Mouse (Mus musculus): ENCODE measurements around the gene Ap3b1. TPM values are rescaled to one million over a fixed set of nuclear protein-coding genes. Genes with fewer than 3 reads are reported as not detected.

The Ap3b1 gene
- total and polyA plus RNA-seq, 2 experiments, result 21.1 to 28.3 TPM

DNA sequence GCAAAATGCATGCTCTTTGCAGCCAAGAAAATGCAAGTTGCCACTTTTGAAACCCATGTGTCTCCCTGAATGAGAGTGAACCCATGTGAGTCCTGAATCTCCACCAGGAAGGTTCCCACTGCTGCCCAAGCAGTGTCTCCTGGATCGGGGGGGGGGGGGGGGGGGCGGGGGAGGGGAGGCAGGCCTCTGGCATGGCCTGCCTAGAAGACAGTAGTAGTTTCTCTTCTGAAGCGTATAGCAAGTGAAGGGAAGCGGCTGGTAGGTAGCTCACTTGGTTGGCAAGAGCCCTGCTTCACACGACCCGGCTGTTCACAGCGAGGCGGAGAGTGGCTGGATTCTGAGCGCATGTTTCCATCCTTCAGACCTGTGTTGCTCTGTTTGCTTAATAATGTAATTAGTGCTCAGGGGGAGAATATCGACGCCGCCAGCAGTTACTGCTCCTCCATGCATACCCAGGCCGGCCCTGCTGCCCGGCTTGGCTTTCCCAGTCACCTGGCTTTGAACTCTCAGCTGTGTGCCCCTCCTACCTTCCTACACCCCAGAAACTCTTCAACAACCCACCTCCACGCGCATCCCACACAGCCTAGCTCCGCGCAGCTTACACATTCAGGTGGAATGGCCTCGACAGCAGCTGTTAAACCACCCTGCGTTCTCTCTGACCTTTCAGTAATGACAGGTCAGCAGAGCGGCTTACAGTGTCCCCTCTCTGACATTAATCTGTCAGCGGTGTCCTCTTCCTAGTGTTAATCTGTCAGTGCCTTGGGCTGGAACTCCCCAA is 217.8 kb downstream of the Ap3b1 start:
- no peak for DNase-seq (ENCODE audit: extremely low read depth, low read depth, low spot score)
- Histone ChIP-seq H3K27me3 (ENCODE audit: control insufficient read depth, insufficient read depth, low read length) (no peaks in the 10 kb centered on the region), H3K79me2 (ENCODE audit: control insufficient read depth, insufficient read depth, low read length) (no peaks in the 10 kb centered on the region), H3K9ac (ENCODE audit: low read depth, low read length) (no peak overlapping the region), H3K36me3 (ENCODE audit: control insufficient read depth, insufficient read depth, low read length) (no peaks in the 10 kb centered on the region), H3K27ac (replicated peaks; ENCODE audit: insufficient read depth, low read depth, low read length) (no peak overlapping the region), H3K4me1 (ENCODE audit: control insufficient read depth, insufficient read depth, low read length) (no peaks in the 10 kb centered on the region), H3K4me3 (ENCODE audit: insufficient read depth, low read depth, low read length) (no peak overlapping the region)
- no peak for TF ChIP-seq POLR2A (IDR thresholded peaks at IDR 0.05; ENCODE audit: extremely low read depth, insufficient read depth, low read length)
- no peak for TF ChIP-seq CTCF (IDR thresholded peaks at IDR 0.05; ENCODE audit: low read depth, low read length)
- WGBS, result 70% methylated on average over 22 of the region's 22 CpGs

DNA sequence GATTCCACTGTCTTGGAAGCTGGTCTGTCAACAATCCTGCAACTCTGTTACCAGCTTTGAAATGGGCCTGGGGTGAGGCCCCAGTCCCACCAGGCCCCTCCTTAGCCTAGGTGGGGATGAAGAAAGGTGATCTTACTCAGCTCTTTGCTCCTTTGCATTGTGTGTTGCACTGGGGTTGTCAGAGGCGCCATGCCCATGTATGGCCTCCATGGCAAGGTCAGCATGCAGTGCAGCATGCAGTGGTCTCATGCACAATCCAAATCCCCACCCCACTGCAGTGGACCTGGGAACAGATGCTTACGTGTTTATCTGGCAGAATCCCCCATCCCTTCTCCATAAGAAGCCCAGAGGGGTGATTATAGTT is 218.4 kb downstream of the Ap3b1 start:
- no peaks in the 10 kb centered on the region for H3K27me3 ChIP-seq (ENCODE audit: control insufficient read depth, insufficient read depth, low read length)
- H3K27ac ChIP-seq (replicated peaks; ENCODE audit: insufficient read depth, low read depth, low read length), result no peak overlapping the region
- H3K4me1 ChIP-seq (ENCODE audit: control insufficient read depth, insufficient read depth, low read length), result no peaks in the 10 kb centered on the region
- H3K36me3 ChIP-seq (ENCODE audit: control insufficient read depth, insufficient read depth, low read length), result no peaks in the 10 kb centered on the region
- no peak overlapping the region for H3K4me3 ChIP-seq (ENCODE audit: insufficient read depth, low read depth, low read length)
- no peak overlapping the region for H3K9ac ChIP-seq (ENCODE audit: low read depth, low read length)
- WGBS, result 90% methylated on average over 2 of the region's 2 CpGs
- no peaks in the 10 kb centered on the region for H3K79me2 ChIP-seq (ENCODE audit: control insufficient read depth, insufficient read depth, low read length)
- TF ChIP-seq POLR2A (IDR thresholded peaks at IDR 0.05; ENCODE audit: extremely low read depth, insufficient read depth, low read length), result no peak
- no peak for TF ChIP-seq CTCF (IDR thresholded peaks at IDR 0.05; ENCODE audit: low read depth, low read length)
- no peak for DNase-seq (ENCODE audit: extremely low read depth, low read depth, low spot score)

- 10% methylated on average over 14 of the region's 14 CpGs for WGBS
- Histone ChIP-seq H3K4me3 (ENCODE audit: insufficient read depth, low read depth, low read length) (no peak overlapping the region), H3K4me1 (ENCODE audit: control insufficient read depth, insufficient read depth, low read length) (0 out of 2 replicates have a peak, but pooled peaks cover 2% of the 10 kb centered on the region), H3K36me3 (ENCODE audit: control insufficient read depth, insufficient read depth, low read length) (no peaks in the 10 kb centered on the region), H3K9ac (ENCODE audit: low read depth, low read length) (no peak overlapping the region), H3K27me3 (ENCODE audit: control insufficient read depth, insufficient read depth, low read length) (peaks cover 5% of the 10 kb centered on the region), H3K27ac (replicated peaks; ENCODE audit: insufficient read depth, low read depth, low read length) (no peak overlapping the region), H3K79me2 (ENCODE audit: control insufficient read depth, insufficient read depth, low read length) (no peaks in the 10 kb centered on the region)
- TF ChIP-seq CTCF (IDR thresholded peaks at IDR 0.05; ENCODE audit: low read depth, low read length) (no peak), POLR2A (IDR thresholded peaks at IDR 0.05; ENCODE audit: extremely low read depth, insufficient read depth, low read length) (no peak)
- no peak for DNase-seq (ENCODE audit: extremely low read depth, low read depth, low spot score)
These were observed 236.5 kb downstream of the Ap3b1 start for GRCm38 (mm10) chr13:94595289-94595688.

- Histone ChIP-seq H3K79me2 (ENCODE audit: control insufficient read depth, insufficient read depth, low read length) (no peaks in the 10 kb centered on the region), H3K27ac (replicated peaks; ENCODE audit: insufficient read depth, low read depth, low read length) (no peak overlapping the region), H3K9ac (ENCODE audit: low read depth, low read length) (no peak overlapping the region), H3K36me3 (ENCODE audit: control insufficient read depth, insufficient read depth, low read length) (no peaks in the 10 kb centered on the region), H3K4me1 (ENCODE audit: control insufficient read depth, insufficient read depth, low read length) (0 out of 2 replicates have a peak, but pooled peaks cover 2% of the 10 kb centered on the region), H3K4me3 (ENCODE audit: insufficient read depth, low read depth, low read length) (no peak overlapping the region), H3K27me3 (ENCODE audit: control insufficient read depth, insufficient read depth, low read length) (peaks cover 5% of the 10 kb centered on the region)
- DNase-seq (ENCODE audit: extremely low read depth, low read depth, low spot score), result no peak
- TF ChIP-seq CTCF (IDR thresholded peaks at IDR 0.05; ENCODE audit: low read depth, low read length), result no peak
- TF ChIP-seq POLR2A (IDR thresholded peaks at IDR 0.05; ENCODE audit: extremely low read depth, insufficient read depth, low read length), result no peak
- WGBS, result 3% methylated on average over 38 of the region's 38 CpGs
These were observed 237.1 kb downstream of the Ap3b1 start for GRCm38 (mm10) chr13:94595701-94596361.

DNA sequence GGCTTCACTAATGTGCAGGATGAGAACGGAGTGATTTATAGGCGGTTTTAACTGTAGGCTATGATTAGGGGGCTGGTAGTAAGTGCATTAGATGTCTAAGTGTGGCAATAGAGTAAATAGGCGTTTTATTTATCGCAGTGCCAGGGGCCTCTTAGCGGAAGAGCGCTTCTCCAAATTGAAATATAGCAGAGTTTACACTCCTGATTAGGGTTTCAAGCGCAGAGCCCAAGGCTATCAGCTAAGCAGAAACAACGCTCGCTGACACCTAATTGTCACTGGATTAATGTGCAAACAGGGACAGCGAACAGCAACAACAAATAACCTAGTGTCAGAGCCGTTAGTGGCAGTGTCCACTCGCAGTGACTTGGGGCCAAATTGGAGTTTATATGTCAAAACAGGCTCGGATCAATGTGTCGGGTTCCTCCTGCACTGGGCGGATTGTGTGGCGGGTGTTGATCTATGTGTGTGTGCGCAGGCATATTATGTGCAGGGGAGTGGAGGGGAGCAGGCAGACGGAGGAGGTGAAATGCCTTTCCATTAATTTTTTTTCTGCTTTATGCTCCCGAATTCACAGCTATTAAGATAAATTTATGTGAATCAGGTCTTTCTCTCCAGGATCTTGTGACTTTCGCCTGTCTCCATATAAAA is 237.8 kb downstream of the Ap3b1 start:
- no peak for TF ChIP-seq POLR2A (IDR thresholded peaks at IDR 0.05; ENCODE audit: extremely low read depth, insufficient read depth, low read length)
- no peak for TF ChIP-seq CTCF (IDR thresholded peaks at IDR 0.05; ENCODE audit: low read depth, low read length)
- Histone ChIP-seq H3K27ac (replicated peaks; ENCODE audit: insufficient read depth, low read depth, low read length) (no peak overlapping the region), H3K4me1 (ENCODE audit: control insufficient read depth, insufficient read depth, low read length) (0 out of 2 replicates have a peak, but pooled peaks cover 2% of the 10 kb centered on the region), H3K9ac (ENCODE audit: low read depth, low read length) (no peak overlapping the region), H3K27me3 (ENCODE audit: control insufficient read depth, insufficient read depth, low read length) (peaks cover 5% of the 10 kb centered on the region), H3K4me3 (ENCODE audit: insufficient read depth, low read depth, low read length) (no peak overlapping the region), H3K79me2 (ENCODE audit: control insufficient read depth, insufficient read depth, low read length) (no peaks in the 10 kb centered on the region), H3K36me3 (ENCODE audit: control insufficient read depth, insufficient read depth, low read length) (no peaks in the 10 kb centered on the region)
- no peak for DNase-seq (ENCODE audit: extremely low read depth, low read depth, low spot score)
- 14% methylated on average over 20 of the region's 20 CpGs for WGBS

All from liver, adult 2 months (tissue).